Mouse (Mus musculus) kidney, adult 2 months (tissue): ENCODE results near the gene Add3.

ENCODE experiments used
- CTCF ChIP-seq: fragments of 200-500 bp; conservative IDR thresholded peaks from 2 replicates; pipeline ENCODE4 v1.5.1; 2011; ENCODE audit warnings: low read depth, mild to moderate bottlenecking, control low read depth, low read length, moderate library complexity, mixed read lengths; ENCODE audit not compliant: insufficient read depth, insufficient read length
- POLR2A ChIP-seq: fragments of 200-500 bp; IDR thresholded peaks from one replicate; pipeline ENCODE4 v1.6.1; 2011; ENCODE audit warnings: low read depth, low read length, control low read depth

- TF ChIP-seq CTCF (no peak), POLR2A (no peak)
Measured at GRCm38 (mm10) chr19:53123301-53123700, 16.9 kb upstream of the Add3 start.
